Mouse (Mus musculus): ENCODE measurements around the gene Vps25. TPM values are rescaled to one million over a fixed set of nuclear protein-coding genes. Genes with fewer than 3 reads are reported as not detected.

The Vps25 gene
- total and polyA plus RNA-seq, 3 experiments: 75.5 to 107 TPM; not detected in 1

GRCm38 (mm10) chr11:101287306-101287705 lies 33.8 kb downstream of the Vps25 start:
- H3K27ac ChIP-seq (ENCODE audit: control insufficient read depth, low read depth, low read length): no peak overlapping the region
- H3K4me3 ChIP-seq (ENCODE audit: control insufficient read depth in 1 of 2, insufficient read depth in 1 of 2, low read depth in 2 of 2, low read length in 2 of 2): no peak overlapping the region
- H3K27me3 ChIP-seq (ENCODE audit: control insufficient read depth in 1 of 2, insufficient read depth in 2 of 2, low read length in 2 of 2): no peaks in the 10 kb centered on the region
- H3K79me2 ChIP-seq (ENCODE audit: control insufficient read depth, insufficient read depth, low read length, poor library complexity): no peaks in the 10 kb centered on the region
- H3K4me1 ChIP-seq (ENCODE audit: control insufficient read depth in 1 of 2, insufficient read depth in 2 of 2, low read length in 2 of 2): no peaks in the 10 kb centered on the region
- DNase-seq (ENCODE audit: low read depth, low spot score): no peak
- H3K9me3 ChIP-seq (replicated peaks; ENCODE audit: insufficient read depth, low read length): no peaks in the 10 kb centered on the region
- peaks cover 0 to 23% of the 10 kb centered on the region in 2 experiments; a peak in 2 of 4 replicates for H3K36me3 ChIP-seq (ENCODE audit: control insufficient read depth in 1 of 2, insufficient read depth in 2 of 2, low read length in 2 of 2)
- TF ChIP-seq CTCF (IDR thresholded peaks at IDR 0.05 in 2 of 3, conservative IDR thresholded peaks at IDR 0.05 in 1 of 3; ENCODE audit: control insufficient read depth in 1 of 3, insufficient read depth in 1 of 3, low read depth in 2 of 3, low read length in 3 of 3, poor library complexity in 1 of 3, severe bottlenecking in 1 of 3) (no peak), ZKSCAN1 (IDR thresholded peaks at IDR 0.05; ENCODE audit: low read depth, low read length) (no peak), UBTF (IDR thresholded peaks at IDR 0.05; ENCODE audit: borderline replicate concordance, insufficient read depth, low read depth, low read length) (no peak), POLR2AphosphoS2 (IDR thresholded peaks at IDR 0.05; ENCODE audit: low read length) (no peak), POLR2A (IDR thresholded peaks at IDR 0.05; ENCODE audit: control insufficient read depth in 1 of 2, insufficient read depth in 1 of 2, low read depth in 1 of 2, low read length in 2 of 2, poor library complexity in 1 of 2) (no peak), USF1 (IDR thresholded peaks at IDR 0.05; ENCODE audit: low read depth, low read length) (no peak), CHD2 (IDR thresholded peaks at IDR 0.05; ENCODE audit: low read length) (no peak), NELFE (IDR thresholded peaks at IDR 0.05; ENCODE audit: low read depth, low read length) (no peak), GATA1 (IDR thresholded peaks at IDR 0.05; ENCODE audit: low read depth, low read length) (no peak), GABPA (IDR thresholded peaks at IDR 0.05; ENCODE audit: low read depth, low read length) (no peak), SIN3A (IDR thresholded peaks at IDR 0.05; ENCODE audit: low read length) (no peak), NRF1 (IDR thresholded peaks at IDR 0.05; ENCODE audit: insufficient read depth, low read depth, low read length, poor library complexity, severe bottlenecking) (no peak), RCOR1 (IDR thresholded peaks at IDR 0.05; ENCODE audit: low read depth, low read length) (no peak), ZC3H11A (IDR thresholded peaks at IDR 0.05; ENCODE audit: low read depth, low read length) (no peak), CHD1 (IDR thresholded peaks at IDR 0.05; ENCODE audit: low read depth, low read length) (no peak), ZNF384 (IDR thresholded peaks at IDR 0.05; ENCODE audit: low read depth, low read length) (no peak), USF2 (IDR thresholded peaks at IDR 0.05; ENCODE audit: borderline replicate concordance in 1 of 2, insufficient read depth in 1 of 2, low read depth in 1 of 2, low read length in 2 of 2) (no peak), ZMIZ1 (IDR thresholded peaks at IDR 0.05; ENCODE audit: low read depth, low read length) (no peak)
- no peak overlapping the region for H3K9ac ChIP-seq (ENCODE audit: control insufficient read depth, low read depth, low read length, poor library complexity, severe bottlenecking)

- no peak for DNase-seq (ENCODE audit: low read depth, low spot score)
- no peaks in the 10 kb centered on the region for H3K79me2 ChIP-seq (ENCODE audit: control insufficient read depth, insufficient read depth, low read length, poor library complexity)
- H3K4me3 ChIP-seq (ENCODE audit: control insufficient read depth in 1 of 2, insufficient read depth in 1 of 2, low read depth in 2 of 2, low read length in 2 of 2): no peak overlapping the region
- no peak overlapping the region for H3K27ac ChIP-seq (ENCODE audit: control insufficient read depth, low read depth, low read length)
- H3K4me1 ChIP-seq (ENCODE audit: control insufficient read depth in 1 of 2, insufficient read depth in 2 of 2, low read length in 2 of 2): no peaks in the 10 kb centered on the region
- no peaks in the 10 kb centered on the region for H3K27me3 ChIP-seq (ENCODE audit: control insufficient read depth in 1 of 2, insufficient read depth in 2 of 2, low read length in 2 of 2)
- peaks cover 0 to 23% of the 10 kb centered on the region in 2 experiments; a peak in 2 of 4 replicates for H3K36me3 ChIP-seq (ENCODE audit: control insufficient read depth in 1 of 2, insufficient read depth in 2 of 2, low read length in 2 of 2)
- no peak for TF ChIP-seq MXI1 (IDR thresholded peaks at IDR 0.05; ENCODE audit: low read depth, low read length)
- no peak for TF ChIP-seq TBP (IDR thresholded peaks at IDR 0.05; ENCODE audit: low read depth, low read length)
- no peak for TF ChIP-seq POLR2AphosphoS5 (IDR thresholded peaks at IDR 0.05; ENCODE audit: borderline replicate concordance, low read depth, low read length)
- TF ChIP-seq POLR2AphosphoS2 (IDR thresholded peaks at IDR 0.05; ENCODE audit: low read length): no peak
- TF ChIP-seq NELFE (IDR thresholded peaks at IDR 0.05; ENCODE audit: low read depth, low read length): no peak
- no peak for TF ChIP-seq MAZ (IDR thresholded peaks at IDR 0.05; ENCODE audit: low read depth, low read length)
- TF ChIP-seq POLR2A (IDR thresholded peaks at IDR 0.05; ENCODE audit: control insufficient read depth in 1 of 2, insufficient read depth in 1 of 2, low read depth in 1 of 2, low read length in 2 of 2, poor library complexity in 1 of 2): no peak
- TF ChIP-seq TAL1 (IDR thresholded peaks at IDR 0.05; ENCODE audit: low read length): no peak
- no peak for TF ChIP-seq BHLHE40 (IDR thresholded peaks at IDR 0.05; ENCODE audit: borderline replicate concordance, low read depth, low read length)
- TF ChIP-seq USF2 (IDR thresholded peaks at IDR 0.05; ENCODE audit: borderline replicate concordance in 1 of 2, insufficient read depth in 1 of 2, low read depth in 1 of 2, low read length in 2 of 2): no peak
- no peak for TF ChIP-seq ELF1 (IDR thresholded peaks at IDR 0.05; ENCODE audit: low read depth, low read length)
- no peaks in the 10 kb centered on the region for H3K9me3 ChIP-seq (replicated peaks; ENCODE audit: insufficient read depth, low read length)
- no peak overlapping the region for H3K9ac ChIP-seq (ENCODE audit: control insufficient read depth, low read depth, low read length, poor library complexity, severe bottlenecking)
Observed at GRCm38 (mm10) chr11:101291231-101291630, 37.7 kb downstream of the Vps25 start.

Measured in MEL (cell line).